Mouse (Mus musculus) retina, postnatal 1 day (tissue): ENCODE measurements around the gene Cep55.

Source experiments
- DNase-seq: peaks from one replicate; pipeline ENCODE4 v3.0.0-alpha.2; 2012

Gene Cep55

GRCm38 (mm10) chr19:38054720-38055192 lies at the start of gene Cep55:
Gene Cep55, plus strand, starts transcription at chr19:38055011.
- DNase-seq: peak; percentile 99

- no peak for DNase-seq
These were observed 43.4 kb upstream of the Cep55 start for GRCm38 (mm10) chr19:38011379-38011778.

GRCm38 (mm10) chr19:38014443-38014842 lies 40.4 kb upstream of the Cep55 start:
- DNase-seq: no peak

GRCm38 (mm10) chr19:38015180-38015872 lies 39.5 kb upstream of the Cep55 start:
- DNase-seq: peak; percentile 33

GRCm38 (mm10) chr19:38015873-38016254 lies 38.9 kb upstream of the Cep55 start:
- no peak for DNase-seq

GRCm38 (mm10) chr19:38022710-38023109 lies 32.1 kb upstream of the Cep55 start:
- no peak for DNase-seq

GRCm38 (mm10) chr19:38023603-38024002 lies 31.2 kb upstream of the Cep55 start:
- peak; percentile 49 for DNase-seq

- peak; percentile 35 for DNase-seq
These were observed 29.4 kb upstream of the Cep55 start for GRCm38 (mm10) chr19:38025254-38026041.

- DNase-seq: no peak
These were observed 28.6 kb upstream of the Cep55 start for GRCm38 (mm10) chr19:38026211-38026624.

GRCm38 (mm10) chr19:38027389-38027788 lies 27.4 kb upstream of the Cep55 start:
- DNase-seq: no peak

GRCm38 (mm10) chr19:38027881-38028521 lies 26.8 kb upstream of the Cep55 start:
- no peak for DNase-seq

- no peak for DNase-seq
These were observed 25.5 kb upstream of the Cep55 start for GRCm38 (mm10) chr19:38029292-38029691.

- DNase-seq: no peak
These were observed 24.9 kb upstream of the Cep55 start for GRCm38 (mm10) chr19:38029871-38030270.

- peak; percentile 36 for DNase-seq
These were observed 24.1 kb upstream of the Cep55 start for GRCm38 (mm10) chr19:38030673-38031137.

GRCm38 (mm10) chr19:38031144-38031543 lies 23.7 kb upstream of the Cep55 start:
- no peak for DNase-seq

GRCm38 (mm10) chr19:38032993-38033734 lies 21.6 kb upstream of the Cep55 start:
- no peak for DNase-seq

- DNase-seq: no peak
These were observed 21.1 kb upstream of the Cep55 start for GRCm38 (mm10) chr19:38033735-38034057.

- no peak for DNase-seq
These were observed 20.1 kb upstream of the Cep55 start for GRCm38 (mm10) chr19:38034696-38035095.

- DNase-seq: no peak
These were observed 19.0 kb upstream of the Cep55 start for GRCm38 (mm10) chr19:38035766-38036165.

GRCm38 (mm10) chr19:38038267-38038666 lies 16.5 kb upstream of the Cep55 start:
- DNase-seq: no peak

GRCm38 (mm10) chr19:38042261-38042722 lies 12.5 kb upstream of the Cep55 start:
- DNase-seq: peak; percentile 23

- peak; percentile 50 for DNase-seq
These were observed 11.4 kb upstream of the Cep55 start, which contains the start of gene Myof for GRCm38 (mm10) chr19:38043281-38043981. Gene Myof, minus strand, starts transcription at chr19:38043577.
